Mouse (Mus musculus) cerebellum, postnatal 10 days (tissue): ENCODE measurements at regions not wholly inside any gene's neighbourhood (a gene's known extent, or its start where the extent isn't known, plus 50 kb on each side); places are given as distances from the start of the nearest gene placed in this dataset.

Experiments used
- DNase-seq, 2 experiments: peaks; one replicate each; pipeline ENCODE4 v3.0.0; 2021; ENCODE audit warnings: mixed read lengths in 2 of 2

DNA sequence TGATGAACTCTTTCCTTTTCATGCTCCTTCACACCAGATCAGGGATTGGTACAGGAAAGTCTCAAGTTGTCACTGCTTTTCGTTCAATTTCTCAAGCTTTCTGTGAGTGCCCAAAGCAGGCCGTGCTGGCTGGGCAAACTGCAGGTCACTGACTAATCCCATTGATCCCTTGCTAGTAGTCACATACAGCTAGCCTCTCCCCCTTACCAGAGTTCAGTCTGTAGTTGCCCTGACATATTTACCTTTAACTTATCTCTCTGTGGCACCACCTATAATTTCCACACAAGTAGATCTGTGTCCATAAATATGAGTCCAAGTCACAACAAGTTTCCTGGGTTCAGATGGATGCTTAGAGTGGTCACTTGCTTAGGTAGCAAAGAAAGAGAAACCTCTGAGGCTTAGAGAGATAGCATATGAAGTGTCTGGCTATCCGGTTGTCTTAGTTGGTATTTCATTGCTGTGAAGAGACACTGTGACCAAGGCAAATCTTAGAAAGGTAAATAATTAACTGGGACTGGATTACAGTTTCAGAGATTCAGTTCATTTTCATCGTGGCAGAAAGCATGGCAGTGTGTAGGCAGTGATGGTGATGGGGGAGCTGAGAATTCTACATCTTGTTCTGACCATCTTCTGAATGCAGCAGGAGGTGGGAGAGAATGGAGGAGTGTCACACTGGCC, 362.8 kb upstream of the Pcsk5 start:
- DNase-seq: no peak

DNA sequence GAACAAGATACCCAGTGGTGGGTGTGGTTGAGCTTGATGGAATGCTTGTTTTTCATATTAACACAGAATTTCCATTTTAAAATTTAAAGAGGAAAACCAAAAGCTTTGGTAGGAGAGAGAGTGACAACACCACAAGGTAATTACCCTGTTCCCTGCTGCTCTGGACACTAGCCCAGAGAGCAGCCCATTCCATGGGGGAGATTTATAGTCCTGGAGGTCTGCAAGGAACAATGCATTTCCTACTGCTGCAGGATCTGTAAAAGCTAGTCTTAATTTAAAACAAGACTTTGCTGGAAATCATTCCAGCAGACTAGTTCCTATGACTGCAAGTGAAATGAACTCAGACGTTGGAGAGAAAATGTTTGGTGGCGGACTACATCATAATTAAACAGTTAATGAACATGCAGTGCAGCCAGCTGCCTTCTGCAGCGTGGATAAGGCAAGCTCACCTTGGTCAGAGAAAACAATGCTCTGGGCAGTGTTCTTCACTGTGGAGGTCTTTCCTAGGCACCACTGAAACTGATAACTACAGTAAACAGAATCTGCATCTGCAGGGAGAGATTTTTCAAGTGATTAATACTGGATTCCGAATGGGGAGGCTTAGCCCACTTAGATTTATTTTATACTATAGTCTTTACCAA, 351.8 kb upstream of the Pcsk5 start:
- DNase-seq: peak; percentile 17 to 23

DNA sequence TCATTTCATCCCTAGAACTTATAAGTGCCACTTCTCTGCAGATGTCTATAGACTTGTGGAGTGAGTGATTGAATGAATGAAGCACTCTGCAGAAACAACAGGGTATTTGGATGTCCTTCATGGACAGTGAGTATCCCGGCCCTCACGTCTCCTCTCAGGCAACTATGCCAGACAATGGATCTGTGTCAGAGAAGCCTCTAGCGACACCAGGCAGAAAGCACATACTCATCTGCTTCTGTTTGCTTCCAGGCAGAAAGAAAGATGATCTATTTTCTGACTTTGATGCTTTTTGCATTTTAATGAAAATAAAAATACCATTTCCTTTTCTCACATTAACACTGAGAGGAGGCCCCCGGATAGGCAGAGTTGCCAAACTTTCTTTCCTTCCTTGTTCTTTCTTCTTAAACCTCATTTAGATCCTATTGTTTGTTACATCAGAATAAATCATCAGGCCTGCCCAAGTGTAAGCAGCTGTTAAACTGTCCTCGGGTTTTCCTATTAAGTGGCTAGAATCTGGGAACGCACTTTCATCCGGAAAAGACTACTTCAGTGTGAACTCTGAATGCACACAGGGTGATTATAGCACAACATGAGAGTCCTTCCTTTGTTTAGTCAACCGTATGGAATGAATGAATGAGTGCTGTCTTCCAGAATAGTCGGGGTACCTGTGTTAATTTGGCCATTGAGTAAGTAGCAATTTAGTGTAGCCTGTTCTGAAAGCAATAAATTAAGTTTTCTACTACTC, 350.9 kb upstream of the Pcsk5 start:
- no peak for DNase-seq

DNA sequence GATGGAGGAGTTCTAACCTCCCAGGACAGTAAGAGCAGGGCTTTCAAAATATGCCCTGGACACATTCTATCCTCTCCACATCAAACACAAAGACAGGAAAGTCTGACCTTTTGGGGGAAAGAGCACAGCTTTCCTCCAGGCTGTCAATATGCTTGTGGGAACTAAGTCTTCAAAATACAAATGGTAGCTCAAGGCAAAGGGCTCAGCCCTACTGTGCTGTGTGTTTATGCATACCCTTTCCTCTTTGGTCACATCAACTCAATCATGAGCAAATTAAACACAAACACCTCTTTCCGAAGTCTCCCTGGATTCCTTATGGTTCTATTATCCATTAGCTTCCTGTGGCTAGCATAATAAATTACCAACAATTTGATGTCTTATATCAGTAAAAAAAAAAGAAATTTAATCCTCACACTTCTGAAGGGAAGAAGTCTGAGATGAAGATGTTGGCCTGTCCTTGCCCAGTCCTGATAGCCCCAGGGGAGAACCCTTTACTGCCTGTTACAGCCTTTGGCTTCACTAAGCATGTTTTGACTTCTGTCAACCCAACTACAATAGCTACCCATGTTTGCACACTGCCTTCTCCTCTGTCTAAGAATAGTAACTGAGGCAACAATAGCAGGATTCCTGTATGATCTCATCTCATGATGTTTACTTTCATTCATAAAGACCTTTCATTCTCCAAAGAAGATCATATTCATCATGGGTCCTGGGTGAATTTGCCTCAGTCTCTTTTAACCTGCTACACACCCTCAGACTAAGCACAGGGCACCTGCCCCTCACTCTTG, 348.5 kb upstream of the Pcsk5 start:
- no peak for DNase-seq

DNA sequence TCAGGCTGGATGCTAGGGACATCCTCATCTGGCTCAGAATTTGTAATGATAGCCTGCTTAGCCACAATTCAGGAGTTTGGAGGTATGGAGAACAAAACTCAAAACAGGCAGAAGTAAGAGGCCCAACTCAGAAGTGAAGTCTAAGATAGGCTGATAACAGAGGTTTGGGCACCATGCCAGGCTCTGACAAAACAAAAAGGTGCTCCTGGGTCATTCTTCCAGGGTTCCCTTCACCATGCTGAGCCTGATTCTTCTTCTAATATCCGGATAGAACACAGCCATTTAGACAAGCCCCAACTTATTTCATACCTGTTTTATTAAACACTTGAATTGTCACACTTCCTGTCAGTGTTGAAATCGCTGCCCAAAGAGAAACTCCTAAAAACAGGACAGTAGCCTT, 347.8 kb upstream of the Pcsk5 start:
- DNase-seq: no peak

DNA sequence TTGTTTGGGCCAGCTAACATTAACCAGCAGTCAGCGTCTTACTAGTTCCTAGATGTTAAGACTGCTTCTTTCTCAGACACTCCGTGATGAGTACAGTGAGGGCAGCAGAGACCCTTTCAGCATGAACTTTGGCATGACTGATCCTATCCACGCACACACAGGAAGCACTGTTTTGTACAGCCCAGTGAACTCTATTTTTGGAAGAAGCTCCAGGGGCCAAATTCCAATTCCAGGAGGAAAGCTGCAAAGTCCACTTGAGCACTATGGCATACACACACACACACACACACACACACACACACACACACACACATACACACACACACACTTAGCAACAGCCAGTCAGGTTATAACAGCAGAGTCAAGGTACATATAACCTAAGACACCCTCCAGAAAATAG, 338.8 kb upstream of the Pcsk5 start:
- DNase-seq: no peak

DNA sequence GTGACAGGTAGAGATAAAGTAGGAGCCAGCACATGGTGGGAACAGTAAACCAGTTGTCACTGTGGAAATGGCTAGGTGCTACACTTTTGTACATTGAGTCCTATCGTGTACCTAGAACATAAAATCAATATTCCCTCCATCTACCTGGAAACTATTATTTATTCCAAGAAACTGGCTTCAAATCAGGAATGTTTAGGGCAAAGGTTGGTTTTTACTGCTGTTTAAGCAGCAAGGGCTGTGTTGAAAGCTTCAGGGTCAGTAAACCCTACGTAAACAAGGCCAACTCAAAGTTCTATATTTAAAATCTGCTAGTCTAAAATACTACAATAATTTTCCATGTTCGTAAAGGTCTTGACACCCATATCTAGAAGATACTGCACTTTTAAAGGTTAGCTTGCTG, 309.1 kb upstream of the Pcsk5 start:
- no peak for DNase-seq

DNA sequence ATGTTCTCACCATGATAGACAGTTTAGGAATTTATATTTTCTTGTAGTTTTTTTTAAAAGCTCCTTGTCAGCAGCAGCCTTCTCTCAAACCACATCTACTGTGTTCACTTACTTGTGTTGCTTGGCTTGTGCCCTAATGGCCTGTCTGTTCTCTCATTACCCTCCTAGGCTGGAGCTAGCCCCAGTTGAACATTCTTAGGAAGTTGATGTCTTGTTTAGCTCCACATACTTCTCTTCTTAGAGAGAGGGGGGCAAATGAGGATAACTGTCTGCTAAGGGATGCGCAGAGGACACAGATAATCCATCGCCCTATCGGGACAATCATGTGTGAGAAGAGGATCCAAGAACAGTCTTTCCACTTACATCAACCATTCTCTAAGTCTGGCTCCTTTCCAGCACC, 293.5 kb upstream of the Pcsk5 start:
- DNase-seq: no peak

DNA sequence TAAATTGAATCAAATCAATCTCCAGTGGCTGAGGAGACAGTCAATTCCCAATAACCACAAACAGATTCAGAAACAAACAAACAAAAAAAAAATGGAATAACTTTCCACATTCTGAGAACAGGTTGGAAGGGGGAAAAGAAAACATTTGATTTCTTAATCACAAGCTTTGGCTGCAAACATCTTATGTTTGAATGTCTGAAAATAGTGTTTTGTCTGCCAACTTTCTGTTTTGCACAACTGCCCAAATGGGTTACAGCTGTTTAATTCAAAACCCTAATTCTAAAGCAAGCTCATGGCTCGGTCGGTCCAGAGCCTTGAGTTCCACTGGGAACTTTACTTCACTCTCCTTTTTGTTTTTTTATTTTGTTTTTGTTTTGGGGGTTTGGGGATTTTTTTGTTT, 291.4 kb upstream of the Pcsk5 start:
- no peak for DNase-seq

DNA sequence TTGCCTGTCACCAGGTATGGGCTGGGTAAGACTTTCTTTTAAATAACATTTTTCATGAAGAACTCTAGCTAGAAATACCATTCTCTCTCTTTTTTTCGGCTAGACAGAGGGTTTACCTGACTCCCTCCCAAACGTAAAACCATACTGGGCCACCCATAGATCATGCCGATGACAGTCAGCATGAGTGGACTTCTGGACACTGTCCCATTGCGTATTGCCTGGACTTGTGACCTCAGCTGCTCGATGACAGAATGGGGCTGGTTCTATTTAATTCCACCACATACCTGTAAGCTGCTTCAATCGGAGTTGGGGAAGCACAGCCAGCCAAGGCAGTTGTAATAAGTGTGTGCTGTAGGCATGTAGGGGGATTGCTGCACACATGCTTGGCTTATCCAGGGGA, 268.8 kb upstream of the Pcsk5 start:
- DNase-seq: no peak

DNA sequence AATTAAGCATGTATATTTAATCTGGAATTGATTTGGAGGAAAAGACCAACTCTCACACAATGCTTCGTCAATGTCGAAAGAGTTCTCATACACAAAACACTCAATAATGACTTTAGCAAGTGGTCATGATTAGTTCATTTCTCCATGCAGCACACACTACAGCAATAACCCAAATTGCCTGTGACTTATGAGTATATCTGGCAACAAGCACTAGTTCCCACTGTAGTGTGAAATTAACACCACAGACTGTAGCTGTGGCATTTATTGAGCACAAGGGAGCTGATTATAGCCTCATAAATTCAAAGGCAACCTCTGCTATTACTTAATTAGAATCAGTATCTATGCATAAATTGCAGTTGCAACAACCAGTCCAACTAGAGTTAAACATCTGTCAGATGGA, 267.2 kb upstream of the Pcsk5 start:
- DNase-seq: no peak

DNA sequence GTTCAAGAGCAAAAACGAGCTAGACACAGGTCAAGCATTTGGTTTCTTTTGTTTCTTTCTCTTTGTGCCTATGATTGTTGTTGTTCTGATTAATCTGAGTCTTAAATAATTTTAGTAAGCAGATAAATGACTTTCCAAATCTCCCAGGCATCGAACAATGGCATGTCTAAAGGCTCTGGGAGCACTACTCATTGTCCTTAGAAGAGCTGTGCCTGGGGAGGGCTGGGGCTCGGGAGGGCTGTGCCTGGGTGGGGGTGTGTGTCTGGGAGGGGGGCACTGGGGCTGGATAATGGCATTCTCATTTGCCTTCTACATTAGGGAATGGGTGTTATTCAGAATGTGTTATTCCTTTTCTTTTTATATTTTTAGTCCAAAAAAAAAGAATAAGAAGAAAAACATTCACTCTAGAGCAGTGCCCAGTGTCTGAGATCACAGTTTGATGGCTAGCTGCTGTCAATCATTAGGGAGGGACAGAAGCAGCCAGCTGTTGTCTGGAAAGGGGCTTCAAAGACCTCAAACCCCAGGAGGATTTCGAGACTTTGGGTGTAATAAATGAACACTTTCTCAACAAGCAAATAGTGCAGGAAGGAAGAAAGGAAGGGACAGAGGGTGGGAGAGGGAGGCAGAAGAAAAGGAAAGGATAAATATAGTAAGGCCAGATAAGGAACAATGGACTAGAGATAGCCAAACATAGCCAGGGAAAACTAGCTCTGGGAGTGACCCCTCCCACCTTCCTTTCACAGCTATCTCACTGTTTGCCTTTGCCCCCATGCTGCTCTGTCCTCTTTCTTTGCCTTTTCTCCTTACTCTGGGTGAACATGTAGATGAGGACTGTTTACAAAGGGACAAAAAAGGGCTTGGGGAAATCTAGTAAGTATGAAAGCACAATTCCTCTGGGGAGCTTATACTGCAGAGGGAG, 264.2 kb upstream of the Pcsk5 start:
- DNase-seq: no peak

DNA sequence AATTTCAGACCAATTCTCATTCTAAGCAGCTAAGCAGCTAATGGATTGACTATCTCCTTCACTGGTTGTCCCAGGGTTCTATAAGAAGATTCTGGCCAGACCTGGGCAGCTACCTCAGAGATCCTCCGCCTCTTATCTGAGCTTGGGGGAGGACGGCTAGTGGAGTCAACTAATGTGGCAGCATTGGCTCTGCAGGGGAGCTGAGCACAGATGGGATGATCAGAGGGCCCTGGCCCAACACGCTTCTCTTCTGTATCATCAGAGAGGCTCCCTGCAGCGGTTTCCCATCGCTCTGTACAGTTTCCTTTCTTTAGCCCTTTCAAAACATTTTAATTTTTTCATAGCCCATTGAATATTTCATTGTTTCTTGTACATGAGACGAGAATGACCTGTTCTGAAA, 245.9 kb upstream of the Pcsk5 start:
- DNase-seq: peak; percentile 70 to 87

DNA sequence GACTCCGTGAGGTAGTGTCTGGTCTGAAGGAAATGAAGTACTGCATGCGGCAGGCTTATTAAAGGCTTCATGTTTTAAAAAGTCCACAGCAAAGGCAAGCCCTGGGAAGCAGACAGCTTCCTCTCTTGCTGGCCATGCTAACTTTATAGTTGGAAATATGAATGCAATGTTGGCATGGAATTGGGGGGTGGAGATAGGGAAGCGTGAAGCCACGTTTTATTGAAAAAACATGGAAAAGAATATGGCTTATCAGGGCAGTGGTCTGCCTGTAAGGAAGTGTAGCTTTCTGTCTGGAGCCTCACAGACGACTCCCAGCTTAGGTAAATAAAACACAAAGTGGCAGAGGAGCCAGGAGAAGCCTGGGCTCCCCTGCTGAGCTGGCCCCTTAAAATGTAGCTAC, 231.5 kb upstream of the Pcsk5 start:
- DNase-seq: no peak

DNA sequence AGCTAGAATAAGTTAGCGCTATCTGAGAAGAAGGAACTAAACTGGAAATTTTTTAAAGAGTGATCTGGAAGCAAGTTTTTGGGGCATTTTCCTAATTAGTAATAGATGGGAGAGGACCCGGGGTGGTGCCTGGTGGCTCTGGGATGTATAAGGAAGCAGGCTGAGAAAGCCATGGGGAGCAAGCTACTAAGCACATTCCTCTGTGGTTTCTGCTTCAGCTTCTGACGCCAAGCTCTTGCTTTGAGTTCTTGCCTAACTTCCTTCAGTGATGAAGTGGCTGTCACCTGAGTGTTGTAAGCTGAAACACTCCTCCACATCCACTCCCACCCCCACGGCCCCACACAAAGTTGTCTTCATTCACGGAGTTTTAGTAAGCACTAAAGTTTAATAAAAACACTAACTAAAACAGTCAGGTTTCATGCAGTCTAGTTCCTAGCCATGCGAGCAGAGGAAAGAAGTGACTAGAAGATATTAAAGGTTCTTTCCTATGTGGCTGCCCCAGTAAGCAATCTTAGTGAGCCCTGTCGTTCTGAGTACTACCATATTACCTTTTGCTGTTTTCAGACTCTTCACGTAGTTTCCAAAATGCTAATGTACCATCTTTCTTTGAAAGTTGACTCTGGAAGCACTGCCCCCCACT, 230.5 kb upstream of the Pcsk5 start:
- no peak for DNase-seq

DNA sequence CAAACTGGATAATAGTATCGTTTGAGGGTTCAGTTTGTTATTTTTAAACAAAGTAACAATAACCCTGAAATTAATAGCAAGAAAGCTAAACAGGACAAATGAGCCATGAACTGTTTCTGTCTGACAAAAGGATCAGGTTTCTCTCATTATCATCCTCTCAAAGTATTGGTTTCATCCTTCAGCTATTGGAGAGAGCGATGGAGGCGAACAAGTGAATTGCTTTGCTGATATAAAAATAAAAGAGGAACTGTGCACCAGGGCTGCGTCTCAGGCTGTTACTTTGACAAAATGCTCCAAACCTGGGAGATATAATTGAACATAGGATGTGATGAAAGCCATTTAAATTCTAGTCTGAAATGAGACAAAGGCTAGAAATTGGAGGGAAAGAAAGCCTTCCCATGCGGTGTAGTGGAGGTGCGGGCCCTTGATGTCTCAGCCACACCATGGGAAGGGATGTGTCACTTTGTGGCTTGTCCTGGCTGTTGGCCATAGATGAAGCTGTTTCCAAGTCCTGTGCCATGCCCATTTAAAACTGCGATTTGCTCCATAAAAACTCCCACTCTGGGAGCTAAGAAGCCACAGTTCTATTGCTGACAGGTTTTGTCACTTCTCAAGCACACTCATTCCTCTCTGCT, 219.9 kb upstream of the Pcsk5 start:
- peak; percentile 33 to 48 for DNase-seq

DNA sequence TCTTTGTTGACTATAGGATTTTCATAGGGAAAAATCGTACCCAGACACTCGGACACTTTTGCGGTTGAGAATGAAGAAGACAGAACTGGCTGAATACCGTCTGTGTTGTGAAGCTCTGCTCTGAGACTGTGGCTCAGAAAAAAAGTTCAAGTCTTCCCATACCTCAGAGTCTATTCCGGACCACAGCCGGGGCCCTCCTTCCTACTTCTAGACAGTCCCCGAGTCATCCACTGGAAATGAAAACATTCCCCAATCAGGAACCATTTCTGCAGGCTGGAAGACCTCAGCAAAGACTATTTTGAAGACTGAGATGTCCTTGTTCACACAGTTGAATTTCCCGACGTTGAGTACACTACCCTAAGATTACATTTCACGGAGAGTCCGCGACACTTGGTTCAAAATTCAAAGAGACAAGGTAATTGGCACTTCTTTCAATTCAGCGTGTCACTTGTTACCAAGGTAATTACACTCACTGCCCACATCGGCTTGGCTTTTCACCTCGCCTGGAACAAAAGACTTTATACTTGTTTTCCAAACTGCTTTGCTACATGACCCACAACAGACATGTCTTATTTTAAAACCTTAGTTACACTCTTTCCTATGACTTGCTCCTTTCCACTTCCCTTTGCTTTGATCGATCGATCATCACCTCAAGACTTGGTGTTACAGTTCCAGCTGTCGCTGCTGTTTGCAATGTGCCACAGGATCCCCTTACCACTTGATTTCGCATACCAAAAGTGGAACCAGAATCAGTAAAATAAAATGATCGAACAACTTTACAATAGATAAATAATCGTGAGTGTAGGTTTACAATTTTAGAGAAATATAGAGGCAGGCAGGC, 219.2 kb upstream of the Pcsk5 start:
- DNase-seq: no peak

DNA sequence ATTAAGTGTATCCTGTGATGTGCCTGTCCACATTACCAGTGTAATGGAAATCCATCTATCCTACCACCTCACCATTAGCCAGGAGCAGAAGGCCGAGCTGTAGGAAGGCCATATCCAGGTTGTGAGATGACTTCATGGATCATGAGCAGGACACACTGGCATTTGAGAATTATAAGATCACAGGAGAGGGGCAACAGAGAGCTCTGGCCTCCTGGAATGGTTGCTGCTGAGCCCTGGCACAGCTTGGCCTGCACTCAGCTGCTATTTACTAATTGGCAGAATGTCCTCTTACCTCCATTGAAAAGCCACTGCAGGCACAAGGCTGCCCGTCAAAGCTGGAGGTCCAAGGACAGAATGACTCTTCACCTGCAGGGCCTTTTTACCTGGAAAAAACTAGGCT, 212.9 kb upstream of the Pcsk5 start:
- peak; percentile 64 to 86 for DNase-seq

DNA sequence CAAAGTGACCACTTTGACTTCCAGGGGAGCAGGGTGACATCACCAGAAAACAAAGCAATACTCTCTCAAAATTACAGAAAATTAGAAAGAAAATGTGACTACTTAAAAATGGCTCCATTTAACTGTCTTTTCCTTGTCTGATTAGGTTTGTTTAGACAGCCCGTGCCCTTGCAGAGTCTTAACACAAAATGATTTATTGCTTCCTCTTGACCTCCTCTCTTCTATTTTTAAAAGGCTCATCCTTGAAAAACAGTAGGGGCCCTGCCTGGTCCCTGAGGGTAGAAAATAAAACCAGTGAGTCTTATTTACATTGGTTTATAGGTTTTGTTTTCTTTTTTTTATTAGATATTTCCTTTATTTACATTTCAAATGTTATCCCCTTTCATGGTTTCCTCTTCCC, 196.8 kb upstream of the Pcsk5 start:
- no peak for DNase-seq

DNA sequence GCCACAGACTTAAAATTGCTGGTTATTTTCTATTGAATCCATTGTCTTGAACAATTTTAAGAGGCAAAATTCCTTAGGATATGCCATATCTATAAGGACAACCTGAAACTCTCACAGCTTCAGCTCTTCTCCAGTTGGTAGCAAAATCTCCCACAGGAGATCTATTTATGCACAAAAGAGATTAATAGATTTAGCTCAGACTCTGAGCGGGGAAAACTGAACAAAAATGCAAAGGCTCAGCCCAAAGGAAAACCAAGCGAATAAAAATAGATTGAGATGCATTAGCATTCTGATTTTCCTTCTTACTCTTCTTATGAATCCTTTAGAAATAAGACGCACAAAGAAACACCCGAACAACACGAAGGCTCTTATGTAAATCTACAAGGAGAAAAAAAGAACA, 196.2 kb upstream of the Pcsk5 start:
- DNase-seq: no peak
